Mouse (Mus musculus): Measurements from ENCODE around the gene Acot9. TPM values are rescaled to one million over a fixed set of nuclear protein-coding genes. Genes with fewer than 3 reads are reported as not detected.

Gene Acot9
- 10 to 100 TPM; 19.3 to 19.8 TPM for total RNA-seq (2021)
- long read RNA-seq, experiment 1, transcript Acot9-201 (15 exons, 1,752 nt), result major isoform, 16 of 19 reads
- long read RNA-seq, experiment 1, partial matches to known transcripts, result 2 of 19 reads
- long read RNA-seq, experiment 1, other reads (novel, unspliced or antisense), result 1 of 19 reads
- long read RNA-seq, experiment 2, transcript Acot9-201 (15 exons, 1,752 nt), result major isoform, 20 of 20 reads
- long read RNA-seq, experiment 2, partial matches to known transcripts, result 0 of 20 reads
- long read RNA-seq, experiment 2, other reads (novel, unspliced or antisense), result 0 of 20 reads

DNA sequence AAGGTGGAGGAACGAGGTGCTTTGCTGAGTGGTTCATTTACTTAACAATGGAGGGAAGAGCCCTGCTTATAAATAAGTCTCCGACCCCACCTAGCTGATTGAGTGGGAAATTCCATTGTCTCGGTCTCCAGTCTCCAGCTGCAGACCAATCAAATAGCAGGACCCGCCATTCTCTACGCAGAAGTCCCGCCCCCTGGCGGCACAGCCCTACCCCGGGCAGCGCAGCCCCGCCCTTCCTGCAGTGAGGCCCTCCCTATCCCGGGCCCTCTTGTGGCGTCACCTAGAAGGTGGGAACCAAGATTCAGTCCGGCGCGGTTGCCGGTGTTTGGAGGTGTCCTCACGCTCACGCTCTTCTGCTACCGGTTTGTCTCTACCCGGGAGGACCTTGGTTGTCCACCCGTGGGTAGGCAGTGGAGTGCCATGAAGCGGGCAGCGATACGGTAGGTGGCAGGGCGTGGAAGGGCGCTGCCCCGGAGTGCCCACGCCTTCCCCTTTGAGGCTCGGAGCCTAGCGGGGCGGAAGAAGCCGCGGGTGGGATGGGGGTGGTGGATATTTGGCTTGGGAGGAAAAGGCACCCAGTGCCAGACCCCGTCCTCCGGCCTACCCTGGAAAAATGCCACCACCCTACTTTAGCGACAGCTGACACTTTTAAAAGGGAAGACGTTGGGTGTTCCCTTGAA, at the start of gene Acot9:
Gene Acot9 (plus strand): TSS at position 209 of the 680 bp plus-strand sequence.
- TF ChIP-seq CTCF (conservative IDR thresholded peaks at IDR 0.05), result peak; percentile 79
- Histone ChIP-seq H3K27ac (peak within 1 kb of the TSS; percentile 89), H3K4me3 (peak within 1 kb of the TSS; percentile 74)
- DNase-seq (ENCODE audit: low spot score in 2 of 2), result peak; percentile 85 to 87

DNA sequence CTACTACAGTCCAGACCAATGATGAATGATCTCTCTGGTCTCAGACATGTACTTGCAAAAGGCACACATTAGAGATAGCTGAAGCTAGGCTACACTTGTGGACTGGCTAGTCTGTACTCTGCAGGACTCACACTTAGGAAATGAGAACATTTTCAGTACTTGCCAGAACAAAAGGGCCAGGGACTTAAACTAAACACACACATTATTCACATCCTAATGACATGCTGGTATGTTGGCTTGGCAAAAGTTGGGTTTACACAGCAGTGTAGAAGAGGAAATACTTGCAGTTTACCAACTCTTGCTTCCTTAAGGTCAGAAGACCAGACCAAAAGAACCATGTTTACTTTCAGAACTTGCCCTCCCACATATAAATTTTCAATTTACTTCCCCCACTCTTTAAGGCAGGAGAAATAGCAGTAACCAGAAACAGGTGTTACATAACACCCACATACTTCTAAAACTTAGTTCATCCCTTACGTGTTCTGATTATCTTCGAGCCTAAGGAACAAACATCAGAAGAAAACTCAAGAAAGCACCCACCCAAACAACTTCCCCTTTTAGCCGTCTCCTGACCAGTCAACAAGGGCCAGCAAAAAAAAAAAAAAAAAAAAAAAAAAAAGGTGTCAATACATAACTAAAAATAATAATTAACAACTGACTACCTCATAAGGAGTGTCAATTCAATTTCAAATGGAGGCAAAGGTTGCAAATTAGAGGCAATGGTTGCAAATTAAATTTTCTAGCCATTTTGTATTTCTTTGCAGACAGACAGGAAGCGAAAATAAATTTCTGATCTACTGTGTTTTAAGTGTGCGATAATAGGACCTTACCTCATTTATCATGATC, 47.7 kb upstream of the Acot9 start:
- peak overlapping the region; percentile 70 for H3K4me3 ChIP-seq
- no peak for DNase-seq (ENCODE audit: low spot score in 2 of 2)
- TF ChIP-seq CTCF (conservative IDR thresholded peaks at IDR 0.05), result no peak
- H3K27ac ChIP-seq, result peak overlapping the region; percentile 89; the same call in 1 of the 2 replicates

DNA sequence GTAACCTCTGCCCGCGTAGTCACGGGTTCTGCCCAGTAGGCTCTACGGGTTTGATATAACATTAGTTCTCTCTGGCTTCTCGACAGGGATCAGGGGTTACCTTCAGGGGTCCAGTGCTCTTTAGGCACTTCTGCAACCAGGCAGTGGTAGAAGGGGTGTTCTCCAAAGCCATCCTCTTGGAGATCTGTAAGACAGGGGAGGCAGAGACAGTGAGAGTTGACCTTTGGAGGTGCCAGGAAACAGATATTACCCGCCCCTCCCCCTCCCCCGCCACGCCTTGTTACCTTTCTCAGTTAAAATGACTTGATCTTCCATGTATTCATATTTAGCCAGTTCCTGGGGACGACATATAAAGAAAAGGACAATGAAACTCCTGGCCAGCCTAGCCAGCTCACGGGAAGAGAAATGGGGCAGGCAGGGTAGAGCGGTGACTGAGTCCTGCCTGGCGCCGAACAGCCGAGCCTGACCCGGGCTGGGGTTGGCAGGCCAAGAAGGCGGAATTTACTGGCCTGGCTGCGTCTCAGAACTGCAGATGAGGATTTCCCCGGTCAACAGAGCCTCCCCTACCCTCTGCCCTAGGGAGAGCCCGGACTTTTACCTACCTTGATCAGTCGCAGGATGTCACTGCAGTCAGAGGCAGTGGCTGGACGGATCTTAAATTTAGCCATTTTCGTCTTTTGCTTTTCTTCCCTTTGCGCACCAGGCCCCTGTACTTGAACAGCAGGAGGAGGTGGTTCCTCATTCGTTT, 46.6 kb upstream of the Acot9 start:
- TF ChIP-seq CTCF (conservative IDR thresholded peaks at IDR 0.05), result no peak
- DNase-seq (ENCODE audit: low spot score in 2 of 2), result peak in 1 of 2 experiments; percentile 8
- peak overlapping the region; percentile 89 for H3K27ac ChIP-seq

DNA sequence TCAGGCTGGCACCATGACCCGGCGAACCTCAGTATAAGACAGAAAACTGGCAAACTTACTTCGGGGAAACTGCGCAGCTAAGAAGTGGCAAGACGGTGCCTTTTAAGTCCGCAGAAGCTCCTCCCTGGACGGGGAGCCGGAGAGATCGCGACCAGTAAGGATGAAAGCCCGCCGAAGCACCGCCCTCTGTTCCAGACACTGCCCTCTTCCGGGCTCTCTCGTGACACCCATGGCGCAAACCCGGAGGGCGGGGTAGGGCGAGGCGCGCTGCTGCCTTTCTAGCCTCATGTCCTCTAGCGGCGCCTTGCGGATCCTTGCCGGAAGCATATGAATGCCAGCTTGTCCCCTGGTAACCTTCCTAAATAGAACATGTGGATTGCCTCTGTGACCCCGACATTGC, 46.0 kb upstream of the Acot9 start, which contains the start of gene Sat1:
Gene Sat1 (minus strand): TSS at position 179 of the 400 bp plus-strand sequence.
- peak; percentile 79 to 91 for DNase-seq (ENCODE audit: low spot score in 2 of 2)
- TF ChIP-seq CTCF (conservative IDR thresholded peaks at IDR 0.05), result peak; percentile 81
- Histone ChIP-seq H3K4me3 (peak within 1 kb of the TSS; percentile 70), H3K27ac (peak within 1 kb of the TSS; percentile 89)

More for the DNA sequence above, 46.6 kb upstream of the Acot9 start:
- peak overlapping the region; percentile 70 for H3K4me3 ChIP-seq

DNA sequence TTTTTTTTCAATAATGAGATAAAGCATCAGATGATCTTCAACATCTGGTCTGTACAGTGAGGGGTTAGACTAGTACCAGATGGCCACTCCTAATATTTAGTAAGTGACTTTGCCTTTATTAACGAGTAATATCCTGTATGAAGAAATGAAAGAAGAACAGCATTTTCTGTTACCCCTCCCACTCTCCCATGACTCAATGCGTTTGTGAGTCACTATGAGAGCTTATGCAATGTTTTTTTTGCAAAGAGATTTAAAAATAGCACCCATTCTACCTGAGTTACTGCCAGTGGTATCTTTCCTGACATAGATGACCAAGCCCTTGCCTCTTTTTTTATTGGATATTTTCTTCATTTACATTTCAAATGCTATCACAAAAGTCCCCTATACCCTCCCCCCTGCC, 44.0 kb upstream of the Acot9 start:
- H3K27ac ChIP-seq, result no peak overlapping the region
- DNase-seq (ENCODE audit: low spot score in 2 of 2), result no peak
- H3K4me3 ChIP-seq, result no peak overlapping the region
- TF ChIP-seq CTCF (conservative IDR thresholded peaks at IDR 0.05), result no peak

DNA sequence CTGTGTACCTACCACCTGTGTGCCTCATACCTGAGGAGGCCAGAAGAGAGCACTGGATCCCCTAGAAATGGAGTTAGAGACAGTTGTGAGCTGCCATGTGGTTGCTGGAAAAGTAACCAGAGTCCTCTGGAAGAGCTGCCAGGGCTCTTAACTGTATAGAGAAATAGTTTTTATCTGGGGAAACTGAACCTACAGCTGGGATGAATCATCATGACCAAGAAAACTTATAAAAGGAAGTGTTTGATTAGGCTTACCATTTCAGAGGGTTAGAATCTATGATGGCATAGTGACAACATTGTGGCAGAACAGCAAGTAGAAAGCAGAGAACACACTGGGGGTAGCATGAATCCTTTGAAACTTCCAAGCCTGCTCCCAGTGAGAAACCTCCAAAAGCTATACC, 5.4 kb upstream of the Acot9 start:
- DNase-seq (ENCODE audit: low spot score in 2 of 2), result no peak
- TF ChIP-seq CTCF (conservative IDR thresholded peaks at IDR 0.05), result no peak
- Histone ChIP-seq H3K4me3 (no peak overlapping the region), H3K27ac (no peak overlapping the region)

DNA sequence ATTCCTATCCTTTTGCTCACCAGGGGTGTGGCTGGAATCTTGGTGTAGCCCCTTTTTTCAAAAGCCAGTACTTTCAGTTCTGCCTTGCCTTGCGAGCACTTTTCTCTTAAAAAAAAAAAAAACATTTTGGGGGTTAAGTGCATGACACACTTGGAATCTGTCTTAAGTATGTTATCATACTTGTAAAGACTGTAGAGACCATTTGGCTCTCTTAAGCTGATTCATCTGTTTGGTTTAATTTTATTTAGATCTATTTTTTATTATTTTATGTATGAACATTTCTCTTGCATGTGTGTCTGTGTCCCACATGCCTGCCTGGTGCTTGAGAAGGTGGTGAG, 641 bp downstream of the Acot9 start:
- no peak for TF ChIP-seq CTCF (conservative IDR thresholded peaks at IDR 0.05)
- no peak for DNase-seq (ENCODE audit: low spot score in 2 of 2)
- Histone ChIP-seq H3K27ac (peak overlapping the region; percentile 89), H3K4me3 (peak overlapping the region; percentile 74)

DNA sequence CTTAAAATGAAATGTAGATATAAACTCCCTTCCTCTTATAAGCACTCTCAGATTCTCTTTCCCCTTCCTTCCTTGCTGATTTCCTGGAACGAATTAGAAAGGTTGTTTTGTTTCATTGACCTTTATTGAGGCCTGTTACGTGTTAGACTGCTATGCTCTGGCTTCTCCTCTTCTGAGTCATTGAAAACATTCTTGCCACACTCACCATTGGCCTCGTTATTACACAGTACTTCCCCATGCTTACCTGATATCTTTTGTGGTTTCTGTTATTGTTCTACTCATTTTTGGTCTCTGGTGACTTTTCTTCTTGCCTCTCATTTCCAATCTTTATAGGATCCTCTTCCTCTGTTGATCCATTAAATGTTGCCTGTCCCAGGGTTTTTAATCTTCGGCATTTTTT, 16.2 kb downstream of the Acot9 start:
- H3K4me3 ChIP-seq, result no peak overlapping the region
- H3K27ac ChIP-seq, result no peak overlapping the region
- no peak for DNase-seq (ENCODE audit: low spot score in 2 of 2)
- TF ChIP-seq CTCF (conservative IDR thresholded peaks at IDR 0.05), result no peak

DNA sequence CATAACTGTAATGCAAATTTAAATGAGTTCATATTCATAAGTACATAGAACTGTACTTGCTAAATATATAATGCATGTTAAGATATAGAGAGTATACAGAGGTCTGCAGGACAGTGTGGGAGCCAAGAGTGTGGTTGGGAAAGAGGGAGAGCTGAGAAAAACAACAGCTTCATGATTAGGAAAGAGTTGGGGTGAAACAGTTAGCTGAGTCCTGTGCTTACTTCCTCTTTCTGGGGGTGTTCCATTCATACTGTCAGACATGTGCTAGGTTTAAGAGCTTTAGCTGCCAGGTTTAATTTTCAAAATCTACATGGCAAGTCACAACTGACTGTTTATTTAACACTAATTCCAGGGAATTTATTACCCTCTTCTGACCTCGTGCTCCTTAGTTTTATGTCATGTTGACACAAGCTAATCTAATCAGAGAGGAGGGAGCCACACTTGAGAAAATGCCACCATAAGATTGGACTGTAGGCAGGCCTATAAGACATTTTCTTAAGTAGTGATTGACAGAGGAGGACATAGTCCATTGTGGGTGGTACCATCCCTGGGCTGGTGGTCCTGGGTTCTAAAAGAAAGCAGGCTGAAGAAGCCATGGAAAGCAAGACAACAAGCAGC, 18.3 kb downstream of the Acot9 start:
- Histone ChIP-seq H3K27ac (no peak overlapping the region), H3K4me3 (no peak overlapping the region)
- TF ChIP-seq CTCF (conservative IDR thresholded peaks at IDR 0.05), result no peak
- DNase-seq (ENCODE audit: low spot score in 2 of 2), result no peak

DNA sequence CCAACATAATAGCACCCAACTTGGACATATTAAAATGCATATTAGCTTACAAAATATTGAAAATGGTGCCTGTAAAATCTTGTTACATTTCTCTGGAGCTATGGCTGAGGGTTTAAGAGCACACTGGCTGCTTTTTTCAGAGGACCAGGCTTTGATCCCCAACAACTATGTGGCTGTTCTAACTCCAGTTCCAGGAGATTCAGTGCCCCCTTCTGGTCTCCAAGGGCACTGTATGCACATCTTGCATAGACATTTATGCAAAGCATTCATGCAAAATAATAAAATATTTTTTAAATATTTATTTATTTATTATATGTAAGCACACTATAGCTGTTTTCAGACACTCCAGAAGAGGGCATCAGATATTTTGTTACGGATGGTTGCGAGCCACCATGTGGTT, 44.1 kb downstream of the Acot9 start:
- TF ChIP-seq CTCF (conservative IDR thresholded peaks at IDR 0.05), result peak; percentile 50
- H3K4me3 ChIP-seq, result no peak overlapping the region

DNA sequence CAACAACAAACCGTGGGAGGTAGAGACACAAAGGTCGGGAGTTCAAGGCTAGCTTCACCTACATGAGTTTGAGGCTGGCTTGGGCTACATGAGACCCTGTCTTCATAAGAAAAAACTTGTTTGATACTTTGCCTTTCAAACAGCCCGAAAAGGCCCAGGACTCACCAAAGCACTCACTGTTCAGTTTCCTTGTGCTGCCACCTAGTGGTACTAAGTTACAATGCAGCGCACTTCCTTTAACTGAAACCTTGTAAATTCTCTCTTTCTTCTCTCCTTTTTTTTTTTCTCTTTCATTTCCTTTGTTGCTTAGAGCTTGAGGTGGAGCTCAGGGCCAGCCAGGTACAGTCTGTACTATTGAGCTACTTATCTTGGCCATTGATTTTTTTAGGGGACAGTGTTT, 55.8 kb downstream of the Acot9 start:
- Histone ChIP-seq H3K27ac (no peak overlapping the region), H3K4me3 (no peak overlapping the region)
- peak; percentile 87 for TF ChIP-seq CTCF (conservative IDR thresholded peaks at IDR 0.05)
- DNase-seq (ENCODE audit: low spot score in 2 of 2), result peak in 1 of 2 experiments; percentile 42

More for the DNA sequence above, 44.1 kb downstream of the Acot9 start:
- no peak overlapping the region for H3K27ac ChIP-seq
- no peak for DNase-seq (ENCODE audit: low spot score in 2 of 2)

DNA sequence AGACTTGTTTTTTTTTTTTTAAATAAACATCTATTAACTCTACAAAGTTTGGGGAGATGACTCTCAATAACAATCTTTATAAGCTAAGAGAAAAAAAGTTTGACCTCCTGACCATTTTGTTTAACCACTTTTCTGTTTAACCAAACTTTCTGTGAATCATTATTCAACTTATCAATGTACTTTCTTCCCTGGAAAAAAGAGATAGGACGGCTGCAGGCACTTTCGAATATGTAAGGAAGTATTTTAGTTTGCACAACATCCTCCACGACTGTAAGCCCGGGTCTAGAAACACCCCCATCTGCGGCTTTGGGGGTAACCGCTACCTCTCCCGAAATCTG, 75.3 kb downstream of the Acot9 start:
- Histone ChIP-seq H3K4me3 (peak overlapping the region; percentile 68), H3K27ac (no peak overlapping the region)
- DNase-seq (ENCODE audit: low spot score in 2 of 2), result no peak
- no peak for TF ChIP-seq CTCF (conservative IDR thresholded peaks at IDR 0.05)
